Mouse (Mus musculus): Measurements from ENCODE around the gene Ubfd1.
A peak's percentile ranks its signal among the peaks of the same experiment; 100 is the strongest.

The Ubfd1 gene

DNA sequence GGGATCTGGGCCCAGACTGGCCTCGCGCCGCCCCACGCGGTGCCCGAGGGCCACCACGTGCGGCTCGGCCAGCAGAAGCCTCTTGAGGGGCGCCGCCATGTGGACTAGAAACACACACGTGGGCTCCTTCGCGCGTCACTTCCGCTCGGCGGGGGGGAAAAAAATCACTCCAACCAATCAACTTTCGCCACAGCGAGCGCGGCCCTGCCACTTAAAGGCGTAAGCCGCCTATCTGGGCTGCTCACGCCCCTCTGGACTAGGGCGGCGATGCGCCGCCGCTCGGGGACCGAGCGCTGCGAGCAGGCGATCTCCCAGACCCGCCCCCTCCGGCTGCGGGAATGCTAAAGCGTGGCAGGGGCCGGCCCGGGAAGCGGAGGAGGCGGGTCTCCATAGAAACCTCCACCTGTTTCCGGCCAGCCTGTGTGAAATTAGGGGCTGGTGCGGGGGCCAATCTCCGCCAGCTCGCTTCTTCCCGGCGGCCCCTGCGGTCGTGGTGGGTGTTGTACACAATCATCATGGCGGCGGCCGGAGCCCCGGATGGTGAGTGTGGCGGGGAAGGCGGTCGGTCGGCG is at the start of gene Ubfd1, which contains the start of gene Ears2:
Gene Ubfd1 (plus strand): TSS at position 231 of the 572 bp plus-strand sequence.
Gene Ears2 (minus strand): TSS at position 319 of the 572 bp plus-strand sequence.
- DNase-seq (ENCODE audit: inconsistent ontology term) = peak; percentile 99

- no peak for DNase-seq (ENCODE audit: inconsistent ontology term)
Observed at GRCm38 (mm10) chr7:122018247-122018646, 48.7 kb upstream of the Ubfd1 start.

- no peak for DNase-seq (ENCODE audit: inconsistent ontology term)
Observed at GRCm38 (mm10) chr7:122018978-122019377, 48.0 kb upstream of the Ubfd1 start.

GRCm38 (mm10) chr7:122020273-122020666 is 46.7 kb upstream of the Ubfd1 start:
- no peak for DNase-seq (ENCODE audit: inconsistent ontology term)

- peak; percentile 88 for DNase-seq (ENCODE audit: inconsistent ontology term)
Observed at GRCm38 (mm10) chr7:122020667-122021354, 46.2 kb upstream of the Ubfd1 start, which contains the start of gene Gga2. TSS of gene Gga2 (minus strand) at chr7:122021222.

GRCm38 (mm10) chr7:122022131-122022530 is 44.8 kb upstream of the Ubfd1 start:
- no peak for DNase-seq (ENCODE audit: inconsistent ontology term)

GRCm38 (mm10) chr7:122033371-122033770 is 33.6 kb upstream of the Ubfd1 start:
- no peak for DNase-seq (ENCODE audit: inconsistent ontology term)

- no peak for DNase-seq (ENCODE audit: inconsistent ontology term)
Observed at GRCm38 (mm10) chr7:122034348-122034747, 32.6 kb upstream of the Ubfd1 start.

- no peak for DNase-seq (ENCODE audit: inconsistent ontology term)
Observed at GRCm38 (mm10) chr7:122044106-122044505, 22.9 kb upstream of the Ubfd1 start.

GRCm38 (mm10) chr7:122045181-122045634 is 21.8 kb upstream of the Ubfd1 start:
- peak; percentile 6 for DNase-seq (ENCODE audit: inconsistent ontology term)

GRCm38 (mm10) chr7:122045711-122046110 is 21.3 kb upstream of the Ubfd1 start:
- DNase-seq (ENCODE audit: inconsistent ontology term) = no peak

DNA sequence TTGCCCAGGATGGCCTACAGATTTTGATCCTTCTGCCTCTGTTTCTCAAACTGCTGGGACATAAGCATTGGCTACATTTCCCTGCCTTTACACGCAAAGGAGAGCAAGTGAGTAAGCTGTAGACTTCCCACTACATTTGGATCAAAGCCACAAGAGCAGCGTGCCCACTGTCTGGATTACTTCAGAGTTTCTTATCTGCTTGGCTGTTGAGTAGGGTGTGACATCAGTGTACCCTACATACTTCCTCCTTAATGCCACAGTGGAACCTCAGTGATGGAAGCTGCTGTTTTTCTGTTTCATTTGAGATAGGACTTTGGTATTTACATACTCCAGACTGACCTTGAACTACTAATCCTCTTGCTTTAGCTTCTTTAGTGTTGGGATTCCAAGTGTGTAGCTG is 20.2 kb upstream of the Ubfd1 start:
- DNase-seq (ENCODE audit: inconsistent ontology term) = no peak

- DNase-seq (ENCODE audit: inconsistent ontology term) = no peak
Observed at GRCm38 (mm10) chr7:122048191-122048590, 18.8 kb upstream of the Ubfd1 start.

GRCm38 (mm10) chr7:122050834-122051233 is 16.1 kb upstream of the Ubfd1 start:
- no peak for DNase-seq (ENCODE audit: inconsistent ontology term)

DNA sequence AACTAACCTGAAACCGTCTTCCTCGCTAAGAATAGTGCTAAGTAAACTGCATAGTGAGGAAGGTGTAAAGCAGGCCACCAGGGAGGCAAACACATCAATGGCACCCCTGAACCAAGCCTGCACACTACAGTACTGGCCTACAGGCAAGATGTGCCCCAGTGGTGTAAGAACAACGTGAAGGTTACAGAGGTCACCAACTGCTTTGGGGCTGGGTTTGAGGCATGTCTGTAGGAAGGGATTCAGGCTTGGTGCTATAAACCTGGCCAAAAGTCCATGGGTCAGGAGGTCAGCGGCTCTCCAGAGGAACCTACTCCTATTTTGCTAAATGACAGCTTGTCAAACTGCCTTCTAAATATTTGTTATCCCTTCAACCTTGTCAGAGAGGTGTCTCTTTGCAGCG is 10.3 kb upstream of the Ubfd1 start:
- DNase-seq (ENCODE audit: inconsistent ontology term) = no peak

DNA sequence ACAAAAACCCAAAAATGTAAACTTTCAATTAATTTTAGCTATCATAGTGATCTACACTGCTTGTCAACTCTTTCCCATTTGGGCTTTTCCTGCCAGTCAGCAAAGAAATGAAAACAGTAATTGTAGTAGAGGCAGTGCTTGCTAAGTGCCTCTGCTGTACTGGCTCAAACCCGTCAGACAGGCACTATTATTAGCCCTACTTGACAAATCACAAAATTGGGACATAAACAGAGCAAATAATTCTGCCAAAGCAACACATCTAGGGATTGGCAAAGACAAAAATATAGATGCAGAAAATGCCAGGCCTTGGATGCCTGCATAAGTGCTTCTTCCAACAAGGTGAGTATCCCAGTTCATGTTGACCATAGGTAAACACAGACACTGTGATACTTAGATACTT is 1.3 kb upstream of the Ubfd1 start:
- no peak for DNase-seq (ENCODE audit: inconsistent ontology term)

- DNase-seq (ENCODE audit: inconsistent ontology term) = no peak
Observed at GRCm38 (mm10) chr7:122066102-122066944, 652 bp upstream of the Ubfd1 start.

DNA sequence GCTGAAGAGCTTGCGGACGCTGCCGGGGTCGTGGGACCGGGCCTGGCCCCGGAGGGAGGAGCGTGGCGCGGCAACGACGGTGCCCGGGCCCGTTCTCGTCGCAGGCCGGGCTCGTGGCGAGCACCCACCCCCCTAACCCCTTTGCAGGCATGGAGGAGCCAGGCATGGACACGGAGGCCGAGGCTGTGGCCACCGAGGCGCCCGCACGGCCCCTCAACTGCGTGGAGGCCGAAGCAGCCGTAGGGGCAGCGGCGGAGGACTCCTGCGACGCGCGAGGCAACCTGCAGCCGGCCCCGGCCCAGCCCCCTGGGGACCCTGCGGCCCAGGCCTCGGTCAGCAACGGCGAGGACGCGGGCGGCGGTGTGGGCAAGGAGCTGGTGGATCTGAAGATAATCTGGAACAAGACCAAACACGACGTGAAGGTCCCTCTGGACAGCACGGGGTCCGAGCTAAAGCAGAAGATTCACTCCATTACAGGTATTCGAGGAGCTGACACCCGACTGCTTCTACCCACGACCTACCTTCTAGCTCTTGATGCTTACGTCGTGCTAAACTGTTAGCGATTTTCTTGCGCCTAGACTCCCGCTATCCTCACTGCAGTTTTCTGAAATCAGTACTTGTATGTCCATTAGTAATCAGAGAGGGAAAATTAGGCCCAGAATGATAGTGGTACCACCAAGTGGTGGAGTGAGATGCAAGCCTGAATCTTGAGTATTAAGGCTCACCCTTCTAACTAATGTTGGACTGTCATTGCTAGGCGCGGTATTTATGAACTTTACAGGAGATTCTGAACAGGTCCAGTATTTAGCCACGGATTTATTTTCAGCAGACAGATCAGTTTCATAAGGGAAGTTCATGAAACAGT is 774 bp downstream of the Ubfd1 start:
- DNase-seq (ENCODE audit: inconsistent ontology term) = peak; percentile 33

DNA sequence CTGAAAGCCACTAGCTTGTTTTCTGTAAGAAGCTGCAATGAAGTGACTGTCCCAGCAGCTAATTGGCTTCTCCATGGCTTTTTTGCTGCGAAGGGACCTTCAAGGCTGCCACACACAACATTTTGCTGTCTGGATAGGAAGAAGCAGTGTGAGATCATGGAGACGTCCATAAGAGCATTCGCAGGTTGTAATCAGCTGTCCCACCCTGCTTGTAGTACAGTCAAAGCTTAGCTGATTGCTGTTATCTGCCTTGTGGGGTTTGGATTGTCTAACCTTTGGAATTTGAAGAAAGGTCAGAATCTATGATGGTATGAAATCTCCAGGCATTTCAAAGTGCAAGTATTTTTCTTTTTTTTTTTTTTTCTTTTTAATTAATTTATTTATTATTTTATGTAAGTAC is 7.4 kb downstream of the Ubfd1 start:
- no peak for DNase-seq (ENCODE audit: inconsistent ontology term)

GRCm38 (mm10) chr7:122079798-122080554 is 13.0 kb downstream of the Ubfd1 start:
- DNase-seq (ENCODE audit: inconsistent ontology term) = no peak

DNA sequence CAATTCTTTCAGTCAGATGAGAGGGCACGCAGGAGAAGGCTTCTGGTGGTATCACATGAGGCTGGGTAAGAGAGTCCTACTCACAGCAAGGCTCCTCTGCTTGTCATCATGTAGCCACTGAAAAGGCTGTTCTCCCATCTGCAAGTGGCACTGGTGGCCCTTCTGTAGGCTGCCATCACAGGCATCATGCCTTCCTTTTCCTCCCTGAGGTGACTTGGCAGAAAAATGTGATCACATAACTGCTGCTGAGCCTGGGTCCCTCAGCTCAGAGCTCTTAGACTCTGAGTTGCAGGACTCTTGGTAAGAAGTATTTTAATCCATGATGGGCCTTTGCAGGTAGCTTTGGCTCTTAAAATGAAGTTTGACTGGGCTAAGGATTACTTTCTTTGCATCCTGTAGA is 14.1 kb downstream of the Ubfd1 start:
- no peak for DNase-seq (ENCODE audit: inconsistent ontology term)

Measured in Muller cell, postnatal 12 days (primary cell).